Mouse (Mus musculus) limb, embryonic 13.5 days (tissue): ENCODE results near the gene Kcna7. TPM values are rescaled to one million over a fixed set of nuclear protein-coding genes. Genes with fewer than 3 reads are reported as not detected.
"Not testable (repeated sequence)": the region's sequence is repeated elsewhere in the genome, so short reads cannot be mapped to it uniquely, and the experiment has no call there.

Experiments used
- ATAC-seq: fragments of 200-750 bp; cut with Nextera tagmentation; 2 replicates; pipeline ENCODE4 v1.8.0; 2017; ENCODE audit warnings: low read depth, moderate number of reproducible peaks, moderate TSS enrichment; ENCODE audit not compliant: low FRiP score
- H3K27ac ChIP-seq: fragments of 300-500 bp; sonication (generic); 2 replicates; pipeline ENCODE4 v1.5.1; 2015; ENCODE audit warnings: inconsistent platforms, mild to moderate bottlenecking, moderate library complexity
- H3K27me3 ChIP-seq: fragments of 300-500 bp; sonication (generic); 2 replicates; pipeline ENCODE4 v1.6.1; 2015; ENCODE audit warnings: mild to moderate bottlenecking, inconsistent platforms
- H3K36me3 ChIP-seq: fragments of 300-500 bp; sonication (generic); 2 replicates; pipeline ENCODE4 v1.6.1; 2015; ENCODE audit warnings: inconsistent platforms, mild to moderate bottlenecking, moderate library complexity
- H3K4me1 ChIP-seq: fragments of 300-500 bp; sonication (generic); 2 replicates; pipeline ENCODE4 v1.6.1; 2015; ENCODE audit warnings: inconsistent platforms
- H3K4me2 ChIP-seq: fragments of 300-500 bp; sonication (generic); replicated peaks from 2 replicates; pipeline ENCODE4 v1.6.1; 2015; ENCODE audit warnings: inconsistent platforms, mild to moderate bottlenecking, moderate library complexity
- H3K4me3 ChIP-seq: fragments of 300-500 bp; sonication (generic); 2 replicates; pipeline ENCODE4 v1.5.1; 2015; ENCODE audit warnings: moderate library complexity, mild to moderate bottlenecking, inconsistent platforms
- H3K9ac ChIP-seq: fragments of 300-500 bp; sonication (generic); 2 replicates; pipeline ENCODE4 v1.6.1; 2015; ENCODE audit warnings: mild to moderate bottlenecking, inconsistent platforms
- H3K9me3 ChIP-seq: fragments of 300-500 bp; sonication (generic); 2 replicates; pipeline ENCODE4 v1.6.1; 2016; ENCODE audit warnings: inconsistent platforms
- WGBS: fragments of 180-500 bp; shearing (Covaris S2); methylation state at CpG from one replicate; pipeline ENCODE4 v1.1.7; 2015; 5-methylcytosine and 5-hydroxymethylcytosine counted together
- polyA plus RNA-seq: library from polyadenylated mRNA; unstranded; fragments of >200 nt; fragmentation: Nextera tagmentation; extraction: Ambion mirVana; gene quantifications from 2 replicates; pipeline ENCODE4 v1.2.1, GENCODE M21; 2015

Kcna7 gene
- polyA plus RNA-seq, 1 experiment from 2014 or later, result not detected

- no peak for ATAC-seq
- H3K4me2 ChIP-seq, result peak overlapping the region; percentile 97
- no peak overlapping the region; the same call in 1 of the 2 replicates for H3K9ac ChIP-seq
- peaks cover 13% of the 10 kb centered on the region for H3K36me3 ChIP-seq
- H3K4me1 ChIP-seq, result peaks cover 37% of the 10 kb centered on the region
- 86% methylated on average over 15 of the region's 15 CpGs for WGBS
- no peak overlapping the region for H3K27ac ChIP-seq
- H3K9me3 ChIP-seq, result no peaks in the 10 kb centered on the region
- peak overlapping the region; percentile 68; the same call in 1 of the 2 replicates for H3K4me3 ChIP-seq
- peaks cover 55% of the 10 kb centered on the region for H3K27me3 ChIP-seq
Observed at GRCm38 (mm10) chr7:45368178-45368577, 37.3 kb upstream of the Kcna7 start.

- ATAC-seq, result no peak
- peaks cover 37% of the 10 kb centered on the region for H3K4me1 ChIP-seq
- H3K4me2 ChIP-seq, result peak overlapping the region; percentile 91
- 70% methylated on average over 16 of the region's 16 CpGs for WGBS
- no peaks in the 10 kb centered on the region for H3K9me3 ChIP-seq
- peaks cover 45% of the 10 kb centered on the region for H3K27me3 ChIP-seq
- H3K36me3 ChIP-seq, result peaks cover 23% of the 10 kb centered on the region
- H3K27ac ChIP-seq, result no peak overlapping the region
- H3K4me3 ChIP-seq, result peak overlapping the region; percentile 54
- H3K9ac ChIP-seq, result 0 out of 2 replicates have a peak overlapping the region, but pooled peaks have one; percentile 65
Observed at GRCm38 (mm10) chr7:45369022-45369745, 36.3 kb upstream of the Kcna7 start.

- Histone ChIP-seq H3K27ac (no peak overlapping the region), H3K4me3 (peak overlapping the region; percentile 54), H3K4me1 (peaks cover 37% of the 10 kb centered on the region), H3K27me3 (peaks cover 38% of the 10 kb centered on the region), H3K9ac (peak overlapping the region; percentile 65), H3K9me3 (no peaks in the 10 kb centered on the region), H3K36me3 (peaks cover 29% of the 10 kb centered on the region), H3K4me2 (peak overlapping the region; percentile 91)
- peak; percentile 12 for ATAC-seq
- 8% methylated on average over 52 of the region's 52 CpGs for WGBS
Observed at GRCm38 (mm10) chr7:45369836-45370474, 35.5 kb upstream of the Kcna7 start.

- Histone ChIP-seq H3K27me3 (peaks cover 30% of the 10 kb centered on the region), H3K9me3 (no peaks in the 10 kb centered on the region), H3K4me1 (peaks cover 33% of the 10 kb centered on the region), H3K4me2 (peak within 1 kb of the TSS; percentile 91), H3K9ac (peak within 1 kb of the TSS; percentile 65), H3K4me3 (peak within 1 kb of the TSS; percentile 54), H3K36me3 (peaks cover 35% of the 10 kb centered on the region), H3K27ac (no peak within 1 kb of the TSS)
- peak; percentile 63 for ATAC-seq
- WGBS, result 9% methylated on average over 28 of the region's 28 CpGs
Observed at GRCm38 (mm10) chr7:45370475-45371311, 34.8 kb upstream of the Kcna7 start, which contains the start of gene Lin7b. TSS of gene Lin7b (minus strand) at chr7:45370583.

- no peak overlapping the region for H3K9ac ChIP-seq
- H3K4me1 ChIP-seq, result peaks cover 24% of the 10 kb centered on the region
- no peaks in the 10 kb centered on the region for H3K9me3 ChIP-seq
- ATAC-seq, result no peak
- H3K27ac ChIP-seq, result no peak overlapping the region
- H3K4me3 ChIP-seq, result no peak overlapping the region
- H3K36me3 ChIP-seq, result peaks cover 52% of the 10 kb centered on the region
- peaks cover 24% of the 10 kb centered on the region for H3K27me3 ChIP-seq
- WGBS, result 86% methylated on average over 5 of the region's 5 CpGs
- no peak overlapping the region for H3K4me2 ChIP-seq
Observed at GRCm38 (mm10) chr7:45372371-45372770, 33.1 kb upstream of the Kcna7 start.

GRCm38 (mm10) chr7:45374620-45375019 is 30.8 kb upstream of the Kcna7 start:
- Histone ChIP-seq H3K9me3 (no peaks in the 10 kb centered on the region), H3K9ac (no peak overlapping the region), H3K27ac (no peak overlapping the region), H3K27me3 (peaks cover 6% of the 10 kb centered on the region), H3K36me3 (peaks cover 75% of the 10 kb centered on the region), H3K4me1 (peaks cover 16% of the 10 kb centered on the region), H3K4me3 (no peak overlapping the region), H3K4me2 (no peak overlapping the region)
- no peak for ATAC-seq
- WGBS, result 92% methylated on average over 8 of the region's 8 CpGs

- Histone ChIP-seq H3K9me3 (no peaks in the 10 kb centered on the region), H3K9ac (no peak overlapping the region), H3K4me1 (peaks cover 4% of the 10 kb centered on the region; the same call in 1 of the 2 replicates), H3K36me3 (peaks cover 89% of the 10 kb centered on the region), H3K4me3 (no peak overlapping the region), H3K4me2 (no peak overlapping the region), H3K27me3 (no peaks in the 10 kb centered on the region), H3K27ac (no peak overlapping the region)
- no peak for ATAC-seq
- 96% methylated on average over 1 of the region's 1 CpGs for WGBS
Observed at GRCm38 (mm10) chr7:45376057-45376456, 29.4 kb upstream of the Kcna7 start.

- Histone ChIP-seq H3K9me3 (no peaks in the 10 kb centered on the region), H3K36me3 (peaks cover 98% of the 10 kb centered on the region), H3K27me3 (no peaks in the 10 kb centered on the region), H3K9ac (no peak overlapping the region), H3K4me1 (no peaks in the 10 kb centered on the region), H3K4me3 (no peak overlapping the region), H3K27ac (no peak overlapping the region), H3K4me2 (no peak overlapping the region)
- no peak for ATAC-seq
- WGBS, result 81% methylated on average over 3 of the region's 3 CpGs
Observed at GRCm38 (mm10) chr7:45386077-45386476, 19.4 kb upstream of the Kcna7 start.

GRCm38 (mm10) chr7:45395129-45395541 is 10.3 kb upstream of the Kcna7 start:
- H3K4me1 ChIP-seq, result peaks cover 16% of the 10 kb centered on the region
- peak overlapping the region; percentile 90 for H3K9ac ChIP-seq
- peak; percentile 76 for ATAC-seq
- no peaks in the 10 kb centered on the region for H3K27me3 ChIP-seq
- H3K9me3 ChIP-seq, result no peaks in the 10 kb centered on the region
- peak overlapping the region; percentile 99 for H3K27ac ChIP-seq
- H3K4me2 ChIP-seq, result peak overlapping the region; percentile 100
- H3K4me3 ChIP-seq, result peak overlapping the region; percentile 76
- H3K36me3 ChIP-seq, result peaks cover 25% of the 10 kb centered on the region
- under 1% methylated on average over 18 of the region's 20 CpGs for WGBS

- H3K4me1 ChIP-seq, result peaks cover 16% of the 10 kb centered on the region
- peak within 1 kb of the TSS; percentile 90 for H3K9ac ChIP-seq
- peak within 1 kb of the TSS; percentile 100 for H3K4me2 ChIP-seq
- ATAC-seq, result peak; percentile 96
- H3K36me3 ChIP-seq, result peaks cover 19% of the 10 kb centered on the region
- H3K4me3 ChIP-seq, result peak within 1 kb of the TSS; percentile 76
- no peaks in the 10 kb centered on the region for H3K9me3 ChIP-seq
- under 1% methylated on average over 60 of the region's 60 CpGs for WGBS
- no peaks in the 10 kb centered on the region for H3K27me3 ChIP-seq
- H3K27ac ChIP-seq, result peak within 1 kb of the TSS; percentile 99
Observed at GRCm38 (mm10) chr7:45395578-45396336, 9.7 kb upstream of the Kcna7 start, which contains the start of gene Snrnp70. TSS of gene Snrnp70 (minus strand) at chr7:45395742.

GRCm38 (mm10) chr7:45396337-45396775 is 9.1 kb upstream of the Kcna7 start:
- H3K4me2 ChIP-seq, result peak overlapping the region; percentile 63
- ATAC-seq, result not testable (repeated sequence)

More at GRCm38 (mm10) chr7:45396337-45396775, 9.1 kb upstream of the Kcna7 start:
- H3K27me3 ChIP-seq, H3K9me3 ChIP-seq: not testable (repeated sequence)
- H3K4me1 ChIP-seq, result peaks cover 16% of the 10 kb centered on the region
- peak overlapping the region; percentile 76 for H3K4me3 ChIP-seq
- H3K27ac ChIP-seq, result peak overlapping the region; percentile 75; the same call in 1 of the 2 replicates
- H3K9ac ChIP-seq, result peak overlapping the region; percentile 62; the same call in 1 of the 2 replicates
- peaks cover 14% of the 10 kb centered on the region for H3K36me3 ChIP-seq
- WGBS, result 4% methylated on average over 3 of the region's 3 CpGs
